Mouse (Mus musculus) midbrain, embryonic 11.5 days (tissue): ENCODE measurements around the gene Trappc1. TPM values are rescaled to one million over a fixed set of nuclear protein-coding genes. Genes with fewer than 3 reads are reported as not detected.

Source experiments
- ATAC-seq: fragments of 200-750 bp; cut with Nextera tagmentation; 2 replicates; pipeline ENCODE4 v1.8.0; 2017; ENCODE audit warnings: moderate TSS enrichment, moderate library complexity; ENCODE audit not compliant: low FRiP score
- DNase-seq: peaks from one replicate; pipeline ENCODE4 v3.0.0; 2015; ENCODE audit warnings: low spot score; ENCODE audit errors: missing footprints
- H3K27ac ChIP-seq: fragments of 300-500 bp; sonication (generic); 2 replicates; pipeline ENCODE4 v1.5.1; 2014; ENCODE audit warnings: low read depth, low read length
- H3K27me3 ChIP-seq: fragments of 300-500 bp; sonication (generic); 2 replicates; pipeline ENCODE4 v1.6.1; 2014; ENCODE audit warnings: mild to moderate bottlenecking, low read length, moderate library complexity, mixed read lengths; ENCODE audit not compliant: control insufficient read depth, insufficient read depth
- H3K36me3 ChIP-seq: fragments of 300-500 bp; sonication (generic); 2 replicates; pipeline ENCODE4 v1.6.1; 2014; ENCODE audit warnings: mild to moderate bottlenecking, low read length, moderate library complexity, mixed read lengths; ENCODE audit not compliant: control insufficient read depth, insufficient read depth
- H3K4me1 ChIP-seq: fragments of 300-500 bp; sonication (generic); 2 replicates; pipeline ENCODE4 v1.6.1; 2014; ENCODE audit warnings: low read length; ENCODE audit not compliant: control insufficient read depth, insufficient read depth
- H3K4me2 ChIP-seq: fragments of 300-500 bp; sonication (generic); 2 replicates; pipeline ENCODE4 v1.6.1; 2014; ENCODE audit warnings: mild to moderate bottlenecking, moderate library complexity
- H3K4me3 ChIP-seq: fragments of 300-500 bp; sonication (generic); 2 replicates; pipeline ENCODE4 v1.5.1; 2014; ENCODE audit warnings: low read depth, low read length
- H3K9ac ChIP-seq: fragments of 300-500 bp; sonication (generic); 2 replicates; pipeline ENCODE4 v1.6.1; 2014; ENCODE audit warnings: low read length
- H3K9me3 ChIP-seq: fragments of 300-500 bp; sonication (generic); 2 replicates; pipeline ENCODE4 v1.6.1; 2016; ENCODE audit warnings: low read length; ENCODE audit not compliant: control insufficient read depth
- WGBS: fragments of 180-500 bp; shearing (Covaris S2); extraction: QIAGEN DNeasy Blood & Tissue Kit; methylation state at CpG from one replicate; pipeline ENCODE4 v1.1.7; 2014; 5-methylcytosine and 5-hydroxymethylcytosine counted together
- polyA plus RNA-seq: library from polyadenylated mRNA; unstranded; fragments of >200 nt; fragmentation: Nextera tagmentation; extraction: Ambion mirVana; gene quantifications from 2 replicates; pipeline ENCODE4 v1.2.1, GENCODE M21; 2014

Gene Trappc1
- polyA plus RNA-seq, 1 experiment from 2014 or later: 205 TPM

DNA sequence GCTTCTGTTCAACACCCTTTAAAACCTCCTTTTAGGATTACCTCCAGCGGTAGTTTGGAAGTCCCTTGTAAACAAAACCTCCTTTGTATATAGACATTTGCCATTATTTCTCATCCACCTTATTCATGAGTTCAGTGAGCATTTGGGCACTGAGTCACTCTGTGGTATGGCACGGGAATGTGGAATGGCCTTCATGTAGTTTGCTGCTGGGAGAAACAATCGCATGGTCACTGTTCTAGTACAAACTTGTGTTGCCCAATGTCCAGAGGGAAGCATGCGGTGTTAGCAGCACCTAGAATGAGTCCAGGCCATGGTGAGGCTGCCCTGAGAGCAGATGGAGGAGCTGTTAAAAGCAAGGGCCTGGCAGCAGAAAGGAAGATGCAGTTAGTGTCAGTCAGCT, 11.0 kb downstream of the Trappc1 start:
- WGBS: 69% methylated on average over 4 of the region's 4 CpGs
- Histone ChIP-seq H3K27ac (no peak overlapping the region), H3K4me1 (peaks cover 5% of the 10 kb centered on the region), H3K9ac (no peak overlapping the region), H3K9me3 (no peaks in the 10 kb centered on the region; the same call in 1 of the 2 replicates), H3K4me2 (no peak overlapping the region), H3K27me3 (peaks cover 5% of the 10 kb centered on the region), H3K4me3 (no peak overlapping the region), H3K36me3 (no peaks in the 10 kb centered on the region)
- DNase-seq (no peak), ATAC-seq (no peak)

DNA sequence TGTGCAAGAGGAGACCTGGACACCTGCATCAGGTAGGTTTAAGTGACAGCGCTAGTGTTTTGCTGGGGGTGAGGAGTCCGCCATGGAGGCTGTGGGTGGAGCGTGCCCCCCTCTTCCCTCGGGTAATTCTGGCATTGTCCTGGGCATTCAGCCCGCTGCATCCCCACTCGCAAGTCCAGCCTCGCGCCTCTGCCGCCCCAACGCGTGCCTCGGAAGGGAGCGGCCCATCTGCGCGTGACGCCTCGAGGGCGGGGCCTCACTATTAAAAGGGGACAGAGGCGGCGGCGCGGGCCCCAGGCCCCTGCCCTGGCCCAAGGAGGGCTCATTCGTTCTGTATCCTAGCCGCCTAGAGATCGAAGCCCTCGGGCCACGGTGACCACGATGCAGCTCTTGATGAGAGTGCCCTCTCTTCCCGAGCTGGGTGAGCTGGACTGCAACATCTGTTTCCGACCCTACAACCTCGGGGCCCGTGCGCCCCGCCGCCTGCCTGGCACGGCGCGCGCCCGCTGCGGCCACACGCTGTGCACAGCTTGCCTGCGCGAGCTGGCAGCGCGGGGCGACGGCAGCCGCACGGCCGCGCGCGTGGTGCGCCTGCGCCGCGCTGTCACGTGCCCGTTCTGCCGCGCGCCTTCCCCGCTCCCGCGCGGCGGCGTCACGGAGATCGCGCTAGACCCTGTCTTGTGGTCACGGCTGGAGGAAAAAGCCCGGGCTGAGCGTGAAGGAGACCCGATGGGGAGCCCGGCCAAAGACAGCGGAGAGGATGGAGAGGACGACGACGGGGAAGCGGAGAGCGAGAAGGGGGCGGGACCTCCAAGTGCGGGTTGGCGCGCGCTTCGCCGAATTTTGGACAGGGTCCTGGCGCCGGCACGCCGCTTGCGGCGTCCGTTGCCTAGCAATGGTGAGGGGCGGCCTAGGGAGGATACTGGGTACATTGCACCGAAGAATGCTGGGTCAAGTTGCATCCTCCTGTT, 16.7 kb downstream of the Trappc1 start, which contains the start of gene Rnf227:
TSS of gene Rnf227 (plus strand) at position 301 of the 971 bp plus-strand sequence.
- peak; percentile 98 for DNase-seq
- H3K9ac ChIP-seq: peak within 1 kb of the TSS; percentile 74
- 2% methylated on average over 98 of the region's 99 CpGs for WGBS
- H3K4me1 ChIP-seq: peaks cover 15% of the 10 kb centered on the region
- H3K4me3 ChIP-seq: peak within 1 kb of the TSS; percentile 53
- peaks cover 9% of the 10 kb centered on the region for H3K27me3 ChIP-seq
- ATAC-seq: peak; percentile 89
- H3K36me3 ChIP-seq: peaks cover 7% of the 10 kb centered on the region
- H3K27ac ChIP-seq: peak within 1 kb of the TSS; percentile 44; the same call in 1 of the 2 replicates
- H3K4me2 ChIP-seq: peak within 1 kb of the TSS; percentile 80
- H3K9me3 ChIP-seq: no peaks in the 10 kb centered on the region; the same call in 1 of the 2 replicates

DNA sequence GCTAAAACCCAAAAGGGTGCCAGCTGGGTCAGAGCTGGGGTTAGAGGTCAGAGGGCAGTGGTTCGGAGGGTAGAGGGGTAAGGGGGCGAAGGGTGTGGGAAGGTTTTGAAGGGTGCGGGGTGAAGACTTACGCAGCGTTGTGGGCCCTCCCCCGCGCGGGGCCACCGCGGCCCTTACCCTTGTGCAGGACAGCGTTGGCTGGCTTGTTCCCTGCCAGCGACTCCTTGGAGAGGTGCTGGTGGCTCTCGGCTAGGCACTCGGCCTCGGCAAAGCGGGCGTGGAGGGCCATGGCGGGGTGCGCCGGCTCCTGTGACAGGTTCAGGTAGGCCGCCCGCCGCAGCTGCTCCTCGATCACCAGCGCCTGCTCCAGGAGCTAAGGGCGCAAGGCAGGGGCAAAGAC, 22.7 kb downstream of the Trappc1 start:
- 91% methylated on average over 26 of the region's 26 CpGs for WGBS
- Histone ChIP-seq H3K36me3 (peaks cover 32% of the 10 kb centered on the region), H3K27me3 (no peaks in the 10 kb centered on the region), H3K27ac (no peak overlapping the region), H3K9ac (no peak overlapping the region), H3K4me3 (no peak overlapping the region), H3K4me2 (no peak overlapping the region), H3K4me1 (peaks cover 1% of the 10 kb centered on the region; the same call in 1 of the 2 replicates), H3K9me3 (no peaks in the 10 kb centered on the region)
- ATAC-seq: no peak
- DNase-seq: no peak

DNA sequence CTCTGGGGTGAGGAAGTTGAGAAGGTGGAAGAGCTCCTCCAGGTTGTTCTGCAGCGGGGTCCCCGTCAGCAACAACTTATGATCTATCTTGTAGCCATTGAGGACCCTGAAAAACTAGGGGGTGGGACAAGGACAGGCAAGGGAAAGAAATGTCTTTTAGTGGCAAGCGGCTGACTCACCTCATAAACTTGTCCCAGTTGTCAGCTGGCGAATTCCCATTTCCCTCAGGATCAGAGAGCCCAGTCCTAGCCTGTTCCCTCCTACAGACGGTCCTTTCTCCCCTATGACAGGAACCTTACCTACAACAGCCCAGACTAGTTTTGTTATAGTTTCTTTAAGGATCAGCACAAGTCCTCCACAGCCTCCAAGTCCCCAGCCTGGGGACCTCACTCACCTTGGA, 32.8 kb downstream of the Trappc1 start:
- Histone ChIP-seq H3K27ac (no peak overlapping the region), H3K27me3 (no peaks in the 10 kb centered on the region), H3K4me1 (no peaks in the 10 kb centered on the region), H3K9ac (no peak overlapping the region), H3K4me3 (no peak overlapping the region), H3K4me2 (no peak overlapping the region), H3K9me3 (no peaks in the 10 kb centered on the region), H3K36me3 (peaks cover 46% of the 10 kb centered on the region)
- 87% methylated on average over 5 of the region's 5 CpGs for WGBS
- DNase-seq (no peak), ATAC-seq (no peak)

DNA sequence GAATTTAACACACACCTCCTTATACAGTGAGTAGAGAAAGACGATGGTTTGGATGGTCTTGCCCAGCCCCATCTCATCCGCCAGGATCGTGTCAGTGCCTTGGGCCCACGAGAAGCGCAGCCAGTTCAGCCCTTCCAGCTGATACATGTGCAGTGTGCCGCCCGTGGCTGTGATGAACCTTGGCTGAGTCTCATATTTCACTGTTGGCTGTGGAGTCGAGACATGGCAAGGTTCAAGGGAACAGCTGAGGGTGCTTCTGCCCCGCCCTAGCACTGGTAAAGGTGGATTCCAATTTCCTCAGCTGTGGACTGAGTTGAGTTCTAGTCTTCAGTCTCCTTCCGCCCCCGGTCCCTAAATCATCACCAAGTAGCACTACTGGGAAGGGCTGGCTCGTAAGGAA, 33.9 kb downstream of the Trappc1 start:
- Histone ChIP-seq H3K4me3 (no peak overlapping the region), H3K36me3 (peaks cover 39% of the 10 kb centered on the region), H3K9me3 (no peaks in the 10 kb centered on the region), H3K27ac (no peak overlapping the region), H3K4me1 (no peaks in the 10 kb centered on the region), H3K9ac (no peak overlapping the region), H3K4me2 (no peak overlapping the region), H3K27me3 (no peaks in the 10 kb centered on the region)
- 95% methylated on average over 12 of the region's 12 CpGs for WGBS
- DNase-seq (no peak), ATAC-seq (no peak)

DNA sequence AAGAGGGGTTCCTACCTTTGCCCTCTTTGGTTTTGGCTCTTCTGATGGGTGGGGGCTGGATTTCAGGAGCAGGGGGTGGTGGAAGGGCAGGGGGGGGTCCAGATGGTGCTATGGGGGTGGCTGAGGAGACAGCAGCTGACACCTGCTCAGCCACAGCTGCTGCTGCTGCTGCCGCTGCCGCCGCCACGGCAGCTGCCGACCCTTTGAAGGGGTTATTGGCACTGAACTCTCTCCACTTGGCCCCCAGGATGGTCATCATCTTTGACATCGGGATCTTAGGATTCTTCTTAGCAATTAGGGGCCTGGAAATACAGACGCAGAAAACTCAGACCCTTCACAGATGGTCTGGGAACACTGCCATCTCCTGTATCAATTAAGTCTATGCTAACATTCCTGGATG, 38.2 kb downstream of the Trappc1 start:
- H3K27ac ChIP-seq: no peak overlapping the region

DNA sequence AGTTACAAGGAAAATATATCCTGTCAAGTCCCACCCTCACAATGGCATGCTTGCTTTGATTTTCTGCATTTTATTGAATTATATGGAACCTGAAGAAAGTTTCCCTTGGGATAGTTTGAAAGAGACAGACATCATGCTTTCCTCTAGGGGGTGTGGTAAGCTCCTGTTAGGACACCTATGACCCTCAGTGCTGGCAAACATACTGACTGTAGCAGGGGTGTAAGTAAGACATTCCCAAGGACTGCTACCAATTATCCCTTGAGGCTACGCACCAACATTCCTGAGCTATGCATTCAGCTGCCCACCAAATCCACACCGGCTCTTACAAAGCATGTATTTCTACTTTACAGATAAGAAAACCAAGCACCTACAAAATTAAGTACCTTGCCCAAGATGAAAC, 38.7 kb downstream of the Trappc1 start:
- H3K27ac ChIP-seq: no peak overlapping the region
- no peak overlapping the region for H3K4me3 ChIP-seq
- peaks cover 22% of the 10 kb centered on the region for H3K36me3 ChIP-seq
- no peak overlapping the region for H3K9ac ChIP-seq
- no peak for ATAC-seq
- H3K4me2 ChIP-seq: no peak overlapping the region
- H3K27me3 ChIP-seq: no peaks in the 10 kb centered on the region
- no peaks in the 10 kb centered on the region for H3K9me3 ChIP-seq
- 80% methylated on average over 2 of the region's 2 CpGs for WGBS
- no peak for DNase-seq
- peaks cover 25% of the 10 kb centered on the region for H3K4me1 ChIP-seq

More for the DNA sequence above, 38.2 kb downstream of the Trappc1 start:
- DNase-seq: no peak
- ATAC-seq: no peak
- Histone ChIP-seq H3K4me2 (no peak overlapping the region), H3K4me3 (no peak overlapping the region), H3K4me1 (peaks cover 23% of the 10 kb centered on the region), H3K36me3 (peaks cover 24% of the 10 kb centered on the region), H3K9me3 (no peaks in the 10 kb centered on the region), H3K9ac (no peak overlapping the region), H3K27me3 (no peaks in the 10 kb centered on the region)
- 78% methylated on average over 7 of the region's 7 CpGs for WGBS

DNA sequence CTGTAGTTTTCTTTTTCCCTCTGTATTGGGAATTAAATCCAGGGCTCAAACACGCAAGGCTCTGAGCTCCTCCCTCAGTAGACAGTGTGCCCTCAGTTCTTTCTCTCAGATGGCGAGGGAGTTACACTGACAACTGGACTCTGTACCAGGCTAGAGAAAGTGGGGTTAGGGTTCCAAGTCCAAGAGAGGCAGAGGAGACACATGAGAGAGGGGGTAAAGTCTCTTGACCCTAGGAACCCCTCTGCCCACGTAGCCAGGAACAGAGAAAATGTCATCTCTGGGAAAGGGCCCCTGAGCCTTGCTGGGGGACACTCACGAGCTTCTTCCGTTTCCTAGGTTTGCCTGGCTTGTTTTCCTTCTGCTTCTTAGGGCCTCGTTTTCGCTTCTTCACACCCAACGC, 40.6 kb downstream of the Trappc1 start:
- H3K36me3 ChIP-seq: peaks cover 13% of the 10 kb centered on the region
- H3K27me3 ChIP-seq: no peaks in the 10 kb centered on the region
- H3K9me3 ChIP-seq: no peaks in the 10 kb centered on the region
- DNase-seq (no peak), ATAC-seq (no peak)
- H3K4me1 ChIP-seq: peaks cover 31% of the 10 kb centered on the region
- no peak overlapping the region for H3K4me2 ChIP-seq
- 53% methylated on average over 8 of the region's 8 CpGs for WGBS
- no peak overlapping the region for H3K4me3 ChIP-seq
- no peak overlapping the region for H3K27ac ChIP-seq
- H3K9ac ChIP-seq: no peak overlapping the region

DNA sequence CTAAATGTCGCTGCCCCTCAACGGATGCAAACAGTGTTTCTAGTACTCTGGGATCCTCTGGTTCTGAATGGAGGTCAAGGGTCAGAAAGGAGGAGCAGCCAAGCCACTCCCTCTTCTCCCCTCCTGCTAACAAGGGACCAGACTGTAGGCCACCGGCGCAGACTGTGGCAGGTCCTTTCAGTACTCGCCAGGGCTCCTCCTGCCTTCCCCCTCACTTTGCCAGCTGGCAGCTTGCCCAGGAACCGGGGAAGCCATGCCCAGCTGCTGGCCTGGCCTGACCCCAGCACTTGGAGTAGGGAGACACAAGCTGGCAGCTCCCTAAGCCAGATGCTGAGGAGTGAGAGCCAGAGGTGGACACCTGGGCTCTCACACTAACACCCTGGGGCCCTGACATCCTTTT, 41.1 kb downstream of the Trappc1 start:
- Histone ChIP-seq H3K27ac (peak overlapping the region; percentile 99; the same call in 1 of the 2 replicates), H3K9ac (peak overlapping the region; percentile 50), H3K36me3 (peaks cover 11% of the 10 kb centered on the region), H3K27me3 (no peaks in the 10 kb centered on the region), H3K4me1 (peaks cover 35% of the 10 kb centered on the region), H3K4me3 (no peak overlapping the region), H3K9me3 (no peaks in the 10 kb centered on the region), H3K4me2 (peak overlapping the region; percentile 94)
- WGBS: 2% methylated on average over 6 of the region's 6 CpGs
- DNase-seq (peak; percentile 90), ATAC-seq (no peak)
